ENCODE assay signal across 25 mouse cellular contexts in genomic region chr17:74967298-74967848, GRCm38 (mm10). TPM values are rescaled to one million over a fixed set of nuclear protein-coding genes. Genes with fewer than 3 reads are reported as not detected.
DNase-seq lines count a peak whose midpoint lies in the region; ATAC-seq and TF ChIP-seq lines count a peak whose summit lies in the region.
"Had no signal": no experiment of that assay in that cellular context is flagged by ENCODE, and none has a peak within 500 bp of the region (broad histone marks: within the 10 kb centered on the region; RNA-seq: fewer than 3 reads in every experiment).

No protein-coding gene starts in this region.

- H3K4me3 ChIP-seq in hindbrain, embryonic 11.5 days (ENCODE audit: low read depth, low read length) = no peak overlapping the region
- no peak overlapping the region for H3K4me3 ChIP-seq in hindbrain, postnatal 0 days (ENCODE audit: low read length)
- no peak overlapping the region for H3K4me3 ChIP-seq in C2C12 (ENCODE audit: insufficient read depth, poor library complexity, severe bottlenecking)
- H3K4me3 ChIP-seq: heart, embryonic 15.5 days; hindbrain, embryonic 13.5 days; limb, embryonic 10.5 days; limb, embryonic 15.5 days; liver, embryonic 13.5 days had no signal

- H3K4me1 ChIP-seq in hindbrain, embryonic 11.5 days (replicated peaks; ENCODE audit: control insufficient read depth, insufficient read depth, low read length) = peaks cover 4% of the 10 kb centered on the region
- 0 out of 2 replicates have a peak, but pooled peaks cover 3% of the 10 kb centered on the region for H3K4me1 ChIP-seq in hindbrain, postnatal 0 days (ENCODE audit: insufficient read depth, low read length)

- H3K36me3 ChIP-seq in hindbrain, embryonic 11.5 days (ENCODE audit: control insufficient read depth, insufficient read depth, low read length) = no peaks in the 10 kb centered on the region
- H3K36me3 ChIP-seq in hindbrain, postnatal 0 days (ENCODE audit: insufficient read depth, low read length) = no peaks in the 10 kb centered on the region
- no peaks in the 10 kb centered on the region for H3K36me3 ChIP-seq in C2C12 (ENCODE audit: control insufficient read depth, insufficient read depth)
- H3K36me3 ChIP-seq: heart, embryonic 15.5 days; hindbrain, embryonic 13.5 days; limb, embryonic 10.5 days; limb, embryonic 15.5 days; liver, embryonic 13.5 days had no signal

- whole genome bisulfite sequencing in hindbrain, embryonic 11.5 days = 15% methylated on average over 7 of the region's 7 CpGs
- WGBS in hindbrain, postnatal 0 days = 37% methylated on average over 7 of the region's 7 CpGs

- H3K4me2 ChIP-seq in hindbrain, embryonic 11.5 days (replicated peaks; ENCODE audit: low read depth, low read length) = no peak overlapping the region
- H3K4me2 ChIP-seq in hindbrain, postnatal 0 days (ENCODE audit: low read depth, low read length) = no peak overlapping the region
- H3K4me2 ChIP-seq: heart, embryonic 15.5 days; hindbrain, embryonic 13.5 days; limb, embryonic 15.5 days had no signal

- peak; percentile 47 for DNase-seq in embryo, embryonic 10 days (ENCODE audit: low spot score)
- DNase-seq in embryo, embryonic 9.5 days (ENCODE audit: extremely low spot score) = no peak
- DNase-seq in hindbrain, embryonic 11.5 days (ENCODE audit: low spot score) = no peak
- no peak for DNase-seq in hindbrain, postnatal 0 days (ENCODE audit: low spot score)
- DNase-seq in R1 (ENCODE audit: low read depth, low spot score) = peak; percentile 80
- DNase-seq in adrenal gland, postnatal 14 days = no peak
- DNase-seq in right cerebral cortex, postnatal 10 days (ENCODE audit: low spot score in 2 of 2) = no peak
- DNase-seq: adrenal gland, postnatal 36 days; cerebellum, adult 18-20 months; gastrocnemius, postnatal 10 days; kidney, adult 11 months; kidney, postnatal 14 days; layer of hippocampus, adult 9-11 months; liver, embryonic 13.5 days; lung, adult 18-20 months; lung, postnatal 4 days; right cerebral cortex, adult 18-20 months had no signal

- no peak overlapping the region for H3ac ChIP-seq in C2C12 (ENCODE audit: control insufficient read depth, insufficient read length, low read depth)

- no peaks in the 10 kb centered on the region for H3K79me3 ChIP-seq in C2C12 (ENCODE audit: low read depth)

- H3K9me3 ChIP-seq in hindbrain, embryonic 11.5 days (ENCODE audit: control insufficient read depth, low read length) = no peaks in the 10 kb centered on the region
- no peaks in the 10 kb centered on the region for H3K9me3 ChIP-seq in hindbrain, postnatal 0 days (ENCODE audit: low read length)
- H3K9me3 ChIP-seq: heart, embryonic 15.5 days; hindbrain, embryonic 13.5 days; limb, embryonic 10.5 days; limb, embryonic 15.5 days; liver, embryonic 13.5 days; megakaryocyte, embryonic 14.5 days had no signal

- no peak for TF ChIP-seq CTCF in hindbrain, postnatal 0 days (IDR thresholded peaks at IDR 0.05; ENCODE audit: low read depth)
- no peak for TF ChIP-seq CTCF in C2C12 (IDR thresholded peaks at IDR 0.05; ENCODE audit: control insufficient read depth, insufficient read depth, insufficient read length)

- H3K27ac ChIP-seq in hindbrain, embryonic 11.5 days (ENCODE audit: low read depth, low read length) = no peak overlapping the region
- no peak overlapping the region for H3K27ac ChIP-seq in hindbrain, postnatal 0 days
- H3K27ac ChIP-seq: heart, embryonic 15.5 days; hindbrain, embryonic 13.5 days; limb, embryonic 10.5 days; limb, embryonic 15.5 days had no signal

- no peak overlapping the region for H3K9ac ChIP-seq in hindbrain, embryonic 11.5 days (ENCODE audit: low read depth, low read length)
- H3K9ac ChIP-seq in hindbrain, postnatal 0 days (replicated peaks; ENCODE audit: low read length) = no peak overlapping the region
- H3K9ac ChIP-seq: heart, embryonic 15.5 days; hindbrain, embryonic 13.5 days; limb, embryonic 15.5 days; liver, embryonic 13.5 days had no signal

- no peaks in the 10 kb centered on the region for H3K27me3 ChIP-seq in hindbrain, embryonic 11.5 days (ENCODE audit: control insufficient read depth, insufficient read depth, low read length)
- no peaks in the 10 kb centered on the region for H3K27me3 ChIP-seq in hindbrain, postnatal 0 days (ENCODE audit: insufficient read depth, low read length)
- no peaks in the 10 kb centered on the region for H3K27me3 ChIP-seq in C2C12 (ENCODE audit: control insufficient read depth, insufficient read depth, insufficient read length)
- H3K27me3 ChIP-seq: heart, embryonic 15.5 days; hindbrain, embryonic 13.5 days; limb, embryonic 15.5 days; liver, embryonic 13.5 days had no signal

- no peaks in the 10 kb centered on the region for H3K79me2 ChIP-seq in C2C12 (ENCODE audit: control insufficient read depth, insufficient read depth)

- ATAC-seq in hindbrain, embryonic 11.5 days (ENCODE audit: low FRiP score) = 0 out of 2 replicates have a peak, but pooled peaks have one; percentile 53
- ATAC-seq in hindbrain, postnatal 0 days = no peak
- ATAC-seq: inflammation-experienced regulatory T-cells, adult 6 months; lung, postnatal 0 days had no signal

TF ChIP-seq in C2C12, 6 proteins besides CTCF, POLR2A, EP300 and RAD21:
- TF ChIP-seq USF1 (IDR thresholded peaks at IDR 0.05; ENCODE audit: low read depth) = peak; percentile 7
- no peak for TF ChIP-seq FOSL1 (IDR thresholded peaks at IDR 0.05; ENCODE audit: insufficient read depth, low read length, poor library complexity, severe bottlenecking)
TF ChIP-seq in C2C12: peak in this region for 1.

RNA-seq across cellular contexts. Expression of gene Ltbp1, which starts 38.0 kb away (rescaled TPM):
- 5.5 and 5.7 TPM in 2 replicates for polyA plus RNA-seq in hindbrain, embryonic 11.5 days (2014; fragmentation: Nextera tagmentation; extraction: Ambion mirVana)
- 5.0 and 6.6 TPM in 2 replicates for total RNA-seq in hindbrain, postnatal 0 days (2014; rRNA removed)
- polyA plus RNA-seq in hindbrain, postnatal 0 days (2015; fragmentation: Nextera tagmentation; extraction: Ambion mirVana) = 1.4 and 1.7 TPM in 2 replicates
- polyA plus RNA-seq in C2C12 (2012; fragmentation: generic; extraction: Trizol) = 41.8 TPM
- total RNA-seq in adrenal gland, postnatal 14 days (2021) = 12.7 and 15.8 TPM in 2 replicates
- polyA plus RNA-seq: inflammation-experienced regulatory T-cells, adult 6 months had no signal

Comparison
In these comparisons a context has a peak if more than half of its experiments do, and no peak if none do; other contexts are left out.
1. DNase-seq: peak in embryo, embryonic 10 days (single experiment) and R1 (single experiment); none in embryo, embryonic 9.5 days (single experiment), hindbrain, embryonic 11.5 days (single experiment), hindbrain, postnatal 0 days (single experiment), adrenal gland, postnatal 14 days (single experiment) and right cerebral cortex, postnatal 10 days (0 of 2).